Mouse (Mus musculus): ENCODE data around the gene Bdh1. TPM values are rescaled to one million over a fixed set of nuclear protein-coding genes. Genes with fewer than 3 reads are reported as not detected.
"Not testable (repeated sequence)": the region's sequence is repeated elsewhere in the genome, so short reads cannot be mapped to it uniquely, and the experiment has no call there.

Gene Bdh1
- 67.7 and 70.0 TPM in 2 replicates for polyA plus RNA-seq (2016; fragmentation: Nextera tagmentation; extraction: Ambion mirVana)

GRCm38 (mm10) chr16:31422000-31422399 lies at the start of gene Bdh1:
Bdh1 (plus strand) TSS chr16:31422280.
- no peak for ATAC-seq (ENCODE audit: low FRiP score, low read depth)
- H3K27ac ChIP-seq, result no peak within 1 kb of the TSS
- no peaks in the 10 kb centered on the region for H3K4me1 ChIP-seq
- no peak within 1 kb of the TSS for H3K4me2 ChIP-seq (replicated peaks)
- H3K36me3 ChIP-seq, result no peaks in the 10 kb centered on the region
- 77% methylated on average over 9 of the region's 9 CpGs for WGBS
- peaks cover 4% of the 10 kb centered on the region; the same call in 1 of the 2 replicates for H3K27me3 ChIP-seq (replicated peaks)
- no peak within 1 kb of the TSS for H3K4me3 ChIP-seq
- H3K9ac ChIP-seq, result no peak within 1 kb of the TSS
- no peaks in the 10 kb centered on the region for H3K9me3 ChIP-seq

- not testable (repeated sequence) for H3K27me3 ChIP-seq (replicated peaks); H3K9ac ChIP-seq; H3K27ac ChIP-seq; H3K4me2 ChIP-seq (replicated peaks); H3K9me3 ChIP-seq; H3K4me3 ChIP-seq; H3K36me3 ChIP-seq; H3K4me1 ChIP-seq; ATAC-seq (ENCODE audit: low FRiP score, low read depth)
- WGBS, result 76% methylated on average over 3 of the region's 3 CpGs
Measured at GRCm38 (mm10) chr16:31372316-31372715, 49.8 kb upstream of the Bdh1 start.

GRCm38 (mm10) chr16:31375877-31376582 lies 46.0 kb upstream of the Bdh1 start:
- H3K27me3 ChIP-seq (replicated peaks); H3K4me3 ChIP-seq; H3K27ac ChIP-seq; ATAC-seq (ENCODE audit: low FRiP score, low read depth); H3K4me2 ChIP-seq (replicated peaks); H3K36me3 ChIP-seq; H3K9me3 ChIP-seq; H3K9ac ChIP-seq; H3K4me1 ChIP-seq: not testable (repeated sequence)
- 77% methylated on average over 4 of the region's 4 CpGs for WGBS

DNA sequence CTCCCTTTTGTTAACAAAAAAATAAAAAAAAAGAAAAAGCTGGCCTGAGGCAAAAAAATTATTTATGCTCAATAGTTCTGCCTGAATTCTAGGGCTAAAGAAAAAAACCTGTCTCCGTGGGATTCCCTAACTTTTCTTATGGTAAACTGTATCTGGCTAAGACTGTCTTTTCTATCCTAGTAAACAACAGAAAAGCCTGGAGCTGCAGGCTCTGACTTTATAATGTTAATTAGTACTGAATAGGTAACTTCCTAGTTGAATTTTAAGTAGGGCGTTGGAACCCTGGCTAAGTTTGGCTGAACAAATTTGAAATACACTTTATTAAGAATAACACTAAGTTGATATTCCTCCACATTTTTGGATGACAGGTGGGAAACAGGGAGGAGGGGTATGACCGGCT lies 33.8 kb upstream of the Bdh1 start:
- H3K4me1 ChIP-seq; H3K4me3 ChIP-seq; H3K9ac ChIP-seq; ATAC-seq (ENCODE audit: low FRiP score, low read depth); H3K36me3 ChIP-seq; H3K9me3 ChIP-seq; H3K4me2 ChIP-seq (replicated peaks); H3K27me3 ChIP-seq (replicated peaks); H3K27ac ChIP-seq: not testable (repeated sequence)
- 77% methylated on average over 3 of the region's 3 CpGs for WGBS

DNA sequence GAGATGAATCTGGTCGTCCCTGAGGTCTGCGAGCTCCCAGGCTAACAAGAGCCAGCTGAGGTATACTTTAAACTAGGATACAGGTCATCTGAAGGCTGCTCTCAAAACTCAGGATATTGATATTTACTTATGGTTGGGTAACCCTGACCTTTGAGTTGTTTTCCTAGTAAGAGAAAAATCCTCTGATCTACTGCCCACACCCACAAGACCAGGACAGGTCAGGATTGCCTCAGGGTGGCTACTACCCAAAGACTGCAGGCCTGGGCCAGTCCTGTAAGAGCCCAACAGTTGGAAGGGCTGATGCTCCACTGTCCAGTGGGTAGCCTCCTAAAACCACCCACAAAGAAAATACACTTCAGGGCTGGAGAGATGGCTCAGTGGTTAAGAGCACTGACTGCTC lies 22.8 kb upstream of the Bdh1 start:
- H3K9ac ChIP-seq, result no peak overlapping the region
- H3K9me3 ChIP-seq, result no peaks in the 10 kb centered on the region
- no peak overlapping the region for H3K4me2 ChIP-seq (replicated peaks)
- no peaks in the 10 kb centered on the region for H3K36me3 ChIP-seq
- no peak overlapping the region for H3K27ac ChIP-seq
- H3K4me1 ChIP-seq, result no peaks in the 10 kb centered on the region
- no peaks in the 10 kb centered on the region for H3K27me3 ChIP-seq (replicated peaks)
- no peak overlapping the region for H3K4me3 ChIP-seq
- no peak for ATAC-seq (ENCODE audit: low FRiP score, low read depth)
- 78% methylated on average over 2 of the region's 2 CpGs for WGBS

- Histone ChIP-seq H3K4me1 (no peaks in the 10 kb centered on the region), H3K4me2 (replicated peaks) (no peak overlapping the region), H3K9ac (no peak overlapping the region), H3K4me3 (no peak overlapping the region), H3K27ac (no peak overlapping the region), H3K27me3 (replicated peaks) (no peaks in the 10 kb centered on the region), H3K9me3 (no peaks in the 10 kb centered on the region), H3K36me3 (no peaks in the 10 kb centered on the region)
- ATAC-seq (ENCODE audit: low FRiP score, low read depth), result no peak
- WGBS, result 91% methylated on average over 11 of the region's 11 CpGs
Measured at GRCm38 (mm10) chr16:31400908-31401692, 21.0 kb upstream of the Bdh1 start.

DNA sequence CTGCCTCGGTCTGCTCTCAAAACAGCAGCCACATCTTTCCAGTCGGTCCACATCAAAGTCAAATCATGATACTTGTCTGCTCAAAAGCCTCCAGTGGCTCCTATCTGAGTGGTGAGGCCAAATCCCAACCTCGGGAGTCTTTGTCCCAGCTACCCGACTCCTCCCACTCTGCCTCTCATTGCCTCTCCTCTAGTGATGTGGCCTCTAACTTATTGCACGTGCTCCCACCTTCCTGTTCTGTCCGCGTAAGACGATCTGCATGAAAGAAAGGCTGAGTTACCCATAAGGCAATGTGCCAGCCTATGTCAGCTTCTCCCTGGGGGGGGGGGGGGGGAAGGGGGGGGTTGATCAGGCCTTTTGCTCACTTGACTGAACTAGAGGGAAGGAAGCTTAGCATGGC lies 20.0 kb upstream of the Bdh1 start:
- ATAC-seq (ENCODE audit: low FRiP score, low read depth), result no peak
- H3K4me3 ChIP-seq, result no peak overlapping the region
- no peaks in the 10 kb centered on the region for H3K9me3 ChIP-seq
- H3K27me3 ChIP-seq (replicated peaks), result no peaks in the 10 kb centered on the region
- no peaks in the 10 kb centered on the region for H3K4me1 ChIP-seq
- WGBS, result 31% methylated on average over 8 of the region's 8 CpGs
- no peaks in the 10 kb centered on the region for H3K36me3 ChIP-seq
- no peak overlapping the region for H3K27ac ChIP-seq
- no peak overlapping the region for H3K9ac ChIP-seq
- no peak overlapping the region for H3K4me2 ChIP-seq (replicated peaks)

GRCm38 (mm10) chr16:31403971-31404370 lies 18.1 kb upstream of the Bdh1 start:
- ATAC-seq (ENCODE audit: low FRiP score, low read depth), result no peak
- Histone ChIP-seq H3K9me3 (no peaks in the 10 kb centered on the region), H3K27me3 (replicated peaks) (no peaks in the 10 kb centered on the region), H3K27ac (no peak overlapping the region), H3K36me3 (no peaks in the 10 kb centered on the region), H3K4me2 (replicated peaks) (no peak overlapping the region), H3K9ac (no peak overlapping the region), H3K4me3 (no peak overlapping the region), H3K4me1 (no peaks in the 10 kb centered on the region)
- WGBS, result 85% methylated on average over 4 of the region's 4 CpGs

- no peaks in the 10 kb centered on the region for H3K27me3 ChIP-seq (replicated peaks)
- H3K9ac ChIP-seq, result no peak overlapping the region
- H3K27ac ChIP-seq, result no peak overlapping the region
- 59% methylated on average over 1 of the region's 1 CpGs for WGBS
- H3K36me3 ChIP-seq, result no peaks in the 10 kb centered on the region
- no peak for ATAC-seq (ENCODE audit: low FRiP score, low read depth)
- H3K4me3 ChIP-seq, result no peak overlapping the region
- no peaks in the 10 kb centered on the region for H3K4me1 ChIP-seq
- no peak overlapping the region for H3K4me2 ChIP-seq (replicated peaks)
- H3K9me3 ChIP-seq, result no peaks in the 10 kb centered on the region
Measured at GRCm38 (mm10) chr16:31405040-31405439, 17.0 kb upstream of the Bdh1 start.

DNA sequence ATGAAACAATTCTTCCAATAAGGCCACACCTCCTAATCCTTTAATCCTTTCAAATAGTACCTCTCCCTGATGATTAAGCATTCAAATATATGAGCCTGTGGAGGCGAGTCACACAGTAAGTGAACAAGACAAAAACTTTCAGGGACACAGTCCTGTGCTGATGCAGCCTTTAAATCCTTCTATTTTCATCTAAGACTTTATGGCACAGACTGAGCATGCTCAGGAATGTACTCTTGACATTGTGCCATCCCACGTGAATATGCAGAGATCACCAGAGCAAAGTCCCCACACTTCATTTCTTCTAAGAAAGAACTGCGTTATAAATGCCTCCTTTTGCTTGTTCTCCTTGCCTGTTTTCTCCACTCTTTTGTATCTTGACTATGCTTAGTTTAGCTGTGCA lies 14.2 kb upstream of the Bdh1 start:
- no peaks in the 10 kb centered on the region for H3K36me3 ChIP-seq
- no peak overlapping the region for H3K27ac ChIP-seq
- no peak for ATAC-seq (ENCODE audit: low FRiP score, low read depth)
- no peak overlapping the region for H3K4me3 ChIP-seq
- no peak overlapping the region for H3K9ac ChIP-seq
- 78% methylated on average over 3 of the region's 3 CpGs for WGBS
- no peak overlapping the region for H3K4me2 ChIP-seq (replicated peaks)
- no peaks in the 10 kb centered on the region for H3K9me3 ChIP-seq
- H3K4me1 ChIP-seq, result no peaks in the 10 kb centered on the region
- H3K27me3 ChIP-seq (replicated peaks), result no peaks in the 10 kb centered on the region

- H3K4me1 ChIP-seq, result no peaks in the 10 kb centered on the region
- WGBS, result 84% methylated on average over 4 of the region's 4 CpGs
- no peaks in the 10 kb centered on the region for H3K9me3 ChIP-seq
- no peak overlapping the region for H3K4me2 ChIP-seq (replicated peaks)
- no peaks in the 10 kb centered on the region for H3K27me3 ChIP-seq (replicated peaks)
- no peaks in the 10 kb centered on the region for H3K36me3 ChIP-seq
- H3K4me3 ChIP-seq, result no peak overlapping the region
- ATAC-seq (ENCODE audit: low FRiP score, low read depth), result no peak
- no peak overlapping the region for H3K9ac ChIP-seq
- no peak overlapping the region for H3K27ac ChIP-seq
Measured at GRCm38 (mm10) chr16:31410969-31411368, 11.1 kb upstream of the Bdh1 start.

GRCm38 (mm10) chr16:31412321-31412720 lies 9.8 kb upstream of the Bdh1 start:
- WGBS, result 71% methylated on average over 14 of the region's 14 CpGs
- H3K27ac ChIP-seq, result no peak overlapping the region
- ATAC-seq (ENCODE audit: low FRiP score, low read depth), result no peak; the same call in 1 of the 2 replicates
- no peak overlapping the region for H3K9ac ChIP-seq
- no peaks in the 10 kb centered on the region for H3K4me1 ChIP-seq
- H3K36me3 ChIP-seq, result no peaks in the 10 kb centered on the region
- H3K9me3 ChIP-seq, result no peaks in the 10 kb centered on the region
- no peak overlapping the region for H3K4me3 ChIP-seq
- no peaks in the 10 kb centered on the region for H3K27me3 ChIP-seq (replicated peaks)
- no peak overlapping the region for H3K4me2 ChIP-seq (replicated peaks)

- H3K27ac ChIP-seq, result no peak overlapping the region
- no peaks in the 10 kb centered on the region for H3K4me1 ChIP-seq
- H3K4me2 ChIP-seq (replicated peaks), result no peak overlapping the region
- no peak overlapping the region for H3K4me3 ChIP-seq
- ATAC-seq (ENCODE audit: low FRiP score, low read depth), result no peak
- H3K9ac ChIP-seq, result no peak overlapping the region
- H3K9me3 ChIP-seq, result no peaks in the 10 kb centered on the region
- no peaks in the 10 kb centered on the region for H3K36me3 ChIP-seq
- WGBS, result 69% methylated on average over 3 of the region's 3 CpGs
- no peaks in the 10 kb centered on the region for H3K27me3 ChIP-seq (replicated peaks)
Measured at GRCm38 (mm10) chr16:31413777-31414176, 8.3 kb upstream of the Bdh1 start.
